Mouse (Mus musculus): Measurements from ENCODE around the gene Car10.

Gene Car10

DNA sequence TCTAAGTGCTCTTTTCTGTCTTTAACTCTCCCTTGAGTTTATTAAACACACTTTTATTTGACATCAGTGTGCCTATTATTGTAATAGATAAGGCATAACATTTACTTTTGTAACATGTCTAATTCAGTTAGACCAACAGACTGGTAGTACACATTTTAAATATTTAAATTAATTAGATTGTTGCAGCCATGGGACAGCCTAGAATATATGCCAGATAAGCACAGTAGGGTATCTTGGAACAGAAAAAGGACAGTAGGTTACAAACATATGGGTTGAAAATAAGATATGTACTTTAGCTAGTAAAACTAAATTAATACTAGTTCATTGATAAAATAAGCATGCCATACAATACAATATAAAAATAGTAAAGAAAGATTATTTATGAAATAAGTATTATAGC is 74.6 kb downstream of the Car10 start:
- DNase-seq (ENCODE audit: low read depth, low spot score), result no peak

DNA sequence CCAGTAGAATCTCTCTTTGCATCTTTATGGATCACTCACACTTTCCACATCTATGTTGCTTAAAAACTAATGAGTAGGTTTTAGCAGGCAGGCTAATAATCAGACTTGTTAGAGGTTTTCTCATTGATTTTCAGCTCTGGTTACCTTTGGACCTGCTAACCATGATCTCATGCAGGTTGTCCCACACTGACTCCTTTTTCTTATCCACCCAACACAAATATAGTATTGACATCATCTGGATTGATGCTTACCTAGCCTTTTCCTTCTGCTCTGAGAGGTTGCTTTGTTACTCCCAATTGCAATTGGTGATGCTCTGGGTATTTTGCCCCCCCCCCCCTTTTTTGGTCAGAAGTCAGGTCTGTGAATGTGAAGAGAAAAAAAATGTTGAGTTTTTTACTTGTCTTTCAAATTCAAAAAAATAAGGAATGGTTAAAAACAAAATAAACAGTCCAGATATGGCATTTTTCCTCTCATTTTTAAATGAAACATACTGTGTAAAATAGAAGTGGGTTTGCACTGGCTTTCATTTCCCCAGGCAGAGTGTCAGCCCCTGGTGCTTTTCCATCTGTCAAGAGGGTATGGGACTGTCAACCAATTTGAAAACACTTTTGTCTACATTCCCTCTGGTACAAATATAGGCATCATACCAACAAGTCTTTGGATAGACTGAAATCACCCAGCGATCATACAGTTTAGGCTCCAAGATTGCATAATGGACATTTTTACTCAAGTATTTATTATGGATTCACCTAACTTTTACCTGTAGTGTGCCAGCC is 75.9 kb downstream of the Car10 start:
- no peak for DNase-seq (ENCODE audit: low read depth, low spot score)

DNA sequence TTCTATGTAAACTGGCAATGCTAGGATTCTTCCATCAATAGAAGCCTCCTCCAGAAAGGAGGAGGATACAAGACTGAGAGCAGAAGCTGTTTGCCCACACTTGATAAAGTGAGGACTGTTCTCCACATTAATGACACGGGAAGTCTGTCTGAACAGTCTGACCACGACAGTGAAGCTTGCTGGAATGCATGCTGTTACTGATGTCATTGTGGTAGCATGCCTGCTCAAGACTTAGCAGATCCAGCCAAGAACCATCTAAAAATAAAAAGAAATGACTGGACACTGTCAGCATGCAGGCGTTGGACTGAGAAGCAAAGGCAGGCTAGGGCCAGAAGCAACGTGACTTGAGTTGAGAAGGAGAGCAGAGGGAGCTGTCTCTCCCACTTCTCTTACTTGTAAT is 87.6 kb downstream of the Car10 start:
- DNase-seq (ENCODE audit: low read depth, low spot score), result no peak

DNA sequence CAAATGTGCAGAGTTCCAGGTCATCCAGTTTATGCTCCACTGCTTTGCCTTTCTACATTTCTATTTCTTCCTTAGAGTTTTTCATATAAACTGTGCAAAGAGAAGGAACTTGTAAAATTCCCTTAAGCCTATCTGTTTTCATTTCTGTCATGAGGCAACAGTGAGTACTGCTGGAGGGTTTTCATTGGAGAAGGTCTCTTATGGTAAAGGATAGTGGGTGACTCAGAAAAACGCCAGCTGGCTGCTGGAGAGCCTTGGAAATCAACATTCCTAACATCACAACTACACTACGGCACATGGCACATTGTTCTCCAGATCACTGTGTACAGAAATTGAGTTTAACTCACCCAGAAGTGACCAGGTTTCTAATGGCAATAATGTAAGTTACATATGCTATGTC is 88.3 kb downstream of the Car10 start:
- DNase-seq (ENCODE audit: low read depth, low spot score), result no peak

DNA sequence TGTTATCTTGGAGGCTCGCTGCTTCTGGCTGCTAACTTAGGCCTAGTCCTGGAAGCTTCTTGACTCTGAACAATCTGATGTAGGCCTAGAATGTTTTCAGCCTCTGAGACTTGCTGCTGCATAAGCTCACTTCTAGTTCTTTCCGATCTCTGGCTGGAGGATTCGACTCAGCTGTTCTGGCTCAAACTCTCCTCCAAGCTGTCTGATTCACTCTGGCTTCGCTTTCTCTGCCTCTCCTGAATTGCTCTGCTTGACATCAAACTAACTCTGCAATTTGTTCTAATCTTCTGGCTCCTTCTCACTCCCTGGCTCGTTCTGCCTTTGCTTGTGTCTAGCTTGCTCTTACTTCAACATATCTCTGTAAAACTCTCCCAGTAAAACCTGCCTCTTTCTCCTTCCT is 90.8 kb downstream of the Car10 start:
- DNase-seq (ENCODE audit: low read depth, low spot score), result no peak

DNA sequence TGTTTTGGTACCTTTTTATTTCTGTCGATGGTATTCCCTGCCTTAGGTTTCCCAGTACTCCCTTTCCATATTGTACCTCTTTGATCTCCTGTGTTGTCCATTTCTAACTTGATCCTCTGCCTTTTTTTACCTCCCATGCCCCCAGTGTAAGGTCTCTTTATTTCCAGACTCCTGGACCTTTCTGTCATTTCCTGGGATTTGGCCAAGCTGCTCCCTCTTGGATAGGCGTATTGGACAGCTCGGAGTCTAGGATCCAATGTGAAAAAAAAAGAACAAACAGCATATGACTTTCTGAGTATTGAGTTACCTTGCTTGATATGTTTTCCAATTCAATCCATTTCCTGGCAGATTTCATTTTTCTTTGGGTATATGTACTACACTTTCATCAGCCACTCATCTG is 102.2 kb downstream of the Car10 start:
- no peak for DNase-seq (ENCODE audit: low read depth, low spot score)

DNA sequence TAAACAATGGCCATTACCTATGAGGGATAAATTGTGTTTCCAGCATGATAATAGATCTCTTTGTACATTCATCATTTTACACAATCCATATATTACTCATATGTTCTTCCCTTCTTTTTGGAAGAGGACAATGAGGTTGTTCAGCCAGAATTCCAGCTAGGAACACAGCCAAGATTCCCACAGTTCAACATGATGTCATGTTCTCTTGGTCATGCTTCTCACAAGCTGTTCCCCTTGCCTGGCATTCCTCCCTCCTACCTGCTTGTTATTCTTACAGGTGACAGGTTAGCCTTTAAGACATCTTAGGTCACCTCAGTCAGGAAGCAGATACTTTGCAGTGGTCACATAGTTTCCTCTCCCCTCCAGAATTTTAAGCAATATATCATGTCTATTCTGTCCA is 119.6 kb downstream of the Car10 start:
- DNase-seq (ENCODE audit: low read depth, low spot score), result no peak

DNA sequence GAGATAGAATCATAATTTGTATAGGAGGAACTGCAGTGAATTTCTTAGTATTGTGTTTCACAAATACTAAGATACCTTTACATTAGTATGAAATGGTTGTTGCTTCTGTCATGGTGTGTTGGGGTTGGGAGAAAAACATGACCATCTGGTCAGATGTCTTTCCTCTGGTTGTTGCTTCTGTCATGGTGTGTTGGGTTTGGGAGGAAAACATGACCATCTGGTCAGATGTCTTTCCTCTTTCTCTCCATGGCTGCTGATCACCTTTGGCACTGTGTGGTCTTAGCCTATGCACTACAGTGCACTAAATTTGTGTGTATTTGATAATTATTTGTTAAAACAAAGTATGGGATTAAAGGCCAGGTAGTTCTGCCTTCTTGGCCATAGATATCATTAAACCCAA is 132.2 kb downstream of the Car10 start:
- no peak for DNase-seq (ENCODE audit: low read depth, low spot score)

DNA sequence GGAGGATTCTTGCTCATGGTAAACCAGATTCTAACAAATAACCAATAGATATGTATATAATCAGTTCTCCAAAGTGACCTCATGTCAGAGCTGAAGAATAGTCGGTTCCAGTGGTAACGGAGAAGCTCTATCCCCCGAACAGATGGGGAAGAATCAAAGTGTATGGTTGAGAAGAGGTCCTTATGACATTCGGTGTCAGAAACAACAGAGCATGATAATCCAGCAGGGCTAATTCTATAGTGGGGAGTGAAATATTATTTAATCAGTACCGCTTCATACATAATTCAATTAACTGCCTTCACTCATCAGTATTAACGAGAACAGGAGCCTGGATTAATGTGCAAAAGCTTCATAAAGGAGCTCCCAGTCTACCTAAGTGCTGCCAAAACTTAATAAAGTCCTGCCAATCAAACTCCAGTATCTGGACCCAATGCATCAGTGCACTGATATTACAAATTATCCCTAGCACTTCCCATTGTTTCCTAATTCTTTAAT is 152.0 kb downstream of the Car10 start:
- no peak for DNase-seq (ENCODE audit: low read depth, low spot score)

DNA sequence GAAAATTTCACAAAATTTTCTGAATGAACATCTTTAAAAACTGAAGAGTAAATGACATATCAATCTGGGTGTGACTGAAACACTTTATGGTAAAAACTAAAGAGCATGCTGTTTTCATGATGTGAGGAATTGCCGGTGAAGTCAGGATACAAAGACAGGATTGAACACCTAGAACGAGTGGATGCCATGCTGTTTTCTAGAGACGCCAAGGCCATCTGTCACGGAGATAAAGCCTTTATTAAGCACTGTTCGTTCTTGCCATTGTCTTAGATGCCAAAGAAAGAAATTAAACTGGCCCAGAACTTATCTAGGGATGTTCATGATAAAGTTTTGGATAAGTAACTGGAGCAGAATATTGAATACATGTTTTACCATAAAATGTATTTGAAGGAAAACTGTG is 153.9 kb downstream of the Car10 start:
- no peak for DNase-seq (ENCODE audit: low read depth, low spot score)

DNA sequence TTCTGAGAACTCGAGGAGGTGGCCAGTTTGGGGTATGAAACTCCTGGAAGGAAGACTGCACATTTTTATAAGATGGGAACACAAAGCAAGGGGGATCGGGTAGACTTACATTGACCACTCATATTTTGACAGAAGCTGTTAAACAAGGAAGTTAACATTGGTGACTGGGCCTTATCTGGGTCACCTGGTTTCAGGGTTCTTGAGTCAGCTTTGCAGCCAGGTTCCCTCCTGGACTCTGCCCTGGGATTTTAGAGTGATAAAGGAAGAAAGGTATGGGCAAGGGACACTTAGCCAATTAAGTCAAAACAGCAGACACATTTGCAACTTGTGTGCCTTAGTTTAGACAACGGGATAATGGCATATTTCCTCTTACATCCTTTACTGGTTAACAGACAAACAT is 166.2 kb downstream of the Car10 start:
- DNase-seq (ENCODE audit: low read depth, low spot score), result no peak

DNA sequence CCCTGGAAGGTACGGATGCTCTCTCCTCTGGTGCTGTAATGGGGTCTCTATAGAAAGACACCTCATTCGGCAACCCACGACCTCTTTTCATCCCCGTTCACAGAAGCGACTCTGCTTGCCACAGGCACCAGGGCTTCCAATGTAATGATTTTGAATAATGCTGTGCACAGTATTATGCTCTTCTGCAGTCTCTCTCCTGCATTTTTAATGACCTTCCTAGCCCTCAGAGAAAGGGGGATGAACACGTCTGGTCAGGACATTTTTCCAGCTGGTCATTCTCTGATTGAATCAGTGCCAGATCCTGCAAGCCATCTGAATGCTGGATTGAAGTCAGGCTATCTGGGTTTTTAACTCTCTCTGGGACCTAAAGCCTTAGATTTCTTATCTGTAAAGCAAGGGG is 174.2 kb downstream of the Car10 start:
- no peak for DNase-seq (ENCODE audit: low read depth, low spot score)

DNA sequence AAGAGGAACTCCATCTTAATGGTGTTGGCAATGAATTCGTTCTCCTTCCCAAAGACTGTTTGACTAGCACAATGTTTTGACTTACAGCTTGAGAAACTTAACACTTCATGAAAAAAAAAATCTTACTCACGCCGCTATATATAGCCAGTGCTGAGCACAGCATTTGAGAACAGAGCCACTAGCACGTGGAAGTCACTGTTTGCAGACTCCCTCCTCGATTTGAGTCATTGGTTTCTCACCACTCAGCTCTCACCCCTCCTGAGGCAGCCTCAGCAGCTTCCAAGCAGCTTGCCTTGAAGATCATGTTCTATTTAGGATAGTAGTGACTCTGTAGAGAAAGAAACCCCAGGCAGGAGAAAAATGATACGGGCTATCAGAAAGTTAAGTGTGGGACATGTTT is 176.1 kb downstream of the Car10 start:
- DNase-seq (ENCODE audit: low read depth, low spot score), result no peak

DNA sequence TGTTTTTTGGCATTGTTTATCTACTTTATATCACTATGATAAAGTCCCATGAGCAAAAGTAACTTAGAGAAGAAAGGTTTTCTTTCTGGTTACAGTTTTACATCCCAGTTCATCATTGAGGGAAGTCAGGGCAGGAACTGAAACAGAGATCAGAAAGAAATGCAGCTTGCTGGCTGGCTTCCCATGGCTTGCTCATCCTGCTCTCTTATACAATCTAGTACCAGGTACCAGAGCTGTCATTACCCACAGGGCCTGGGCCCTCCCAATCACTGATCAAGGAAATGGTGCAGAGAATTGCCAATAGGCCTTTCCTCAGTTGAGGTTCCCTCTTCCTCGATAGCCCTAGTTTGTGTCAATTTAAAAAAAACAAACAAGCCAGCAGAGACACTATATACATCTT is 195.8 kb downstream of the Car10 start:
- DNase-seq (ENCODE audit: low read depth, low spot score), result no peak

DNA sequence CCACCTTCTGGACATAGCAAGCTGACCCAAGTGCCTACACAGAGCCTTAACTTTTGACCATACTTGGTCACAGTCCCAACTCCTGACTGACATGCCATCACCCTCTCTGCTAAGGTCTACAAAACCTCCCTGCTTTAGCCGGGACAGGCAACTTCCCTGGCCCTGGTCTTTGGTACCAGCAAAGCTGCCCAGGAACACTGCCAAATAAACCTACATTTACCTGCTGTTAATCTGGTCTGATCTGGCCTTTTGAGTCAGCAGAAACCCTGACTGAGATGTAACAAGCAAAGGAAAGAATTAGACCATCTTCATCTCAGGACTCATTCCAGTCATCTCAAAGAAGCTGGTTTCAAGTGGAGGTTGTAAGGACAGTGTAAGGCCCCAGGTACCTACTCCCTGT is 212.2 kb downstream of the Car10 start:
- DNase-seq (ENCODE audit: low read depth, low spot score), result no peak

DNA sequence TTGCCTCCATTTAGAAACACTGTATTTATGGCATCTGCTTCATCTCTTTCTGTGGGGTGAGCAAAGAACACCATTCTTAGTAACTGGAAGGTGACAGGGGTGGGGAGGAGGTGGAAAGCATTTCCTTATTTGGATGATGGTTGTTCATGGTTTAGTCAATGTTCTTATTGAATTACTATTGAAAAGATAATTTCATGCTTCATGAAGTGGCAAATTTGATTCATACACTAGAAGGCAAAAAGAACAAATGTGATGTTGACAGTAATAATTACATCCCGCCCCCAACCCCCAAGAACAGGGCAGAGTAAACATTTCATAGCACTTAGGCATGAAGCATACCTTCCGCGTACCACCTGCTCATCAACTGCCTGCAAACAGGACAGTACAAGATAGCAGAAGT is 239.9 kb downstream of the Car10 start:
- DNase-seq (ENCODE audit: low read depth, low spot score), result no peak

DNA sequence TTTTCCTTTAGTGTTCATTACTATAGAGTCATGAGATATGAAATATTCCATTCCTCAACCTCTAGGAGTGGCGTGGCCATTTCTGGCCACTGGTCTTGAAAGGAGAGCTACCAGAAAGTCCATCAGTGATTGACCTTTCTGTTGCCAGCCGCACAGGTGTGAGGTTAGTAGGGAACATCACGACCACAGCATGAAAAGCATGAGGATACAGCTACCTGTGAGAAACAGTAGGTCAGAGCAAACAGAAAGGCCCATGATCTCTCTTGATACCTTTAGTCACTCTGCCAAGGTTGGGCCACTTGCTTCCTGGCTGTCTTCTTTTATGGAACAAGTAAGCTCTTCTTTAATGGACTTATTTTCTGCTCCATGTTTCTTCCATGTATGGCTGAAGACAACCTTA is 246.1 kb downstream of the Car10 start:
- no peak for DNase-seq (ENCODE audit: low read depth, low spot score)

DNA sequence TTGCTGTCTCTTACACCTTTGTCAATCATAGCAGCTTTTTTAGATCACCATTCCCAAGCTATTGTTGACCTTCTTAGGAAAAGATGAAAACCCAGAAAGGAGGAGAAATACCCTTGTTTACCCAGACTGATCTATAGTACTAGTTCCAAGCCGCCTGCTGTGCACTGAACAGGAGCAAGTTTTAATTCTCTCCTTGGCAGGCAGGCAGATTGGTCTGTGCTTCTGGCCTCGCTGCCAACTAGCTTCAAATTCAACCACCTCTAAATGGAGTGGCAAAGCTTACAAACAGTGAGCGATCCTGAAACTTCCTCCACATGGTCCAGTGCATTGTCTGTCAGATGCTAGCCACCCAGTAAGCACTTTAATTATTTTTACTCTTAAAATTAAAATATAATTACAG is 247.0 kb downstream of the Car10 start:
- no peak for DNase-seq (ENCODE audit: low read depth, low spot score)

DNA sequence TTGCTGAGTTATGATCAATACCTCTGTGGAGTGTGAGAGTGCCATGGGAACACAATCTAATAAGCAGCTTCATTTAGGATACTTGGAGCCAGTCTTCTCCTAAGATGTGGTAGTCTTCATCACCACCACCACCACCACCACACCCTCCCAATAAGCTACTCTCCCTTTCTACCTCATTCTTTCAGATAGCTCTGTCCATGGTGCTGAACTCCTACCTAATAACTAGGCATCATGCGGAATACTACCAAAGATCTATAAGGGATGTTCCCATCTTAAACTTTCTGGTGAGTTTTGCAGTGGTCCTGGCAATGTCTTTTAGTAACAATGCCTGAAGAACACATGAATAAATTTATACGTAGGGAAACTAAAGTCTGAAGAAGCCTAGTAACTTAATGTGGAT is 263.7 kb downstream of the Car10 start:
- DNase-seq (ENCODE audit: low read depth, low spot score), result peak; percentile 69

DNA sequence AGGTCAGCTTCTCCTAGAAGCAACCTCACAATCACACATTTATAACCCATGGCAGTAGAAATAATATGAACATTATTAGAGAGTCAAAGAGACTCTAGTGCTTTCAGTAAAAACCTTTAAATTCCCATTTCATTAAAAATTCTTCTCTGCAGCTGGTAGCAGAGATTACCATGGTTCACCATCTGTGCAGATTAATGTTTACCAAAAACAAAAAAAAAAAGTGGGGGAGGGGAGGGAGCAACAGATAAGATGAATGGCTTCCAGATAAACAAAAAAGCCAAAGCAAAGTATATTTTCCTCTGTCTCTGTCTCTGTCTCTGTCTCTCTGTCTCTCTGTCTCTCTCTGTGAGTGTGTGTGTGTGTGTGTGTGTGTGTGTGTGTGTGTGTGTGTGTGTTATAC is 266.3 kb downstream of the Car10 start:
- no peak for DNase-seq (ENCODE audit: low read depth, low spot score)

DNA sequence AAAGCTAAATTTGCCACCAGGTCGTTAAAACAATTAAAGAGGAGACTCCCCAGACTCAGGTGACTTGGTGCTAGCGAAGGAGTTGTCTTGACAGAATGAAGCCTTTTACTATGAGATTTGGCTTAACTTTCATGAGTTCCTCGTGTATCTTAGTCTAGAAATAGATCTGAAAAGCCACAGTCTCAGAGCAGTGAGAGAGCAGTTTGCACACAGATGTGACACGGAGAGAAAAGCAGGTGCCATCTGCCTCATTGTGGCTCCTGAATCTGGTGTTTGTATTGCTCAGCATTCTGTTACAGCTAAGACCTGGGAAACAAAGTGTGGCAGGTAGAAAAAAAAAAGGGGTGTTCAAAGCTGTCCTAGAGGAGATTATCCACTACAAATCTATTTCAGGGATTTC is 269.4 kb downstream of the Car10 start:
- no peak for DNase-seq (ENCODE audit: low read depth, low spot score)

DNA sequence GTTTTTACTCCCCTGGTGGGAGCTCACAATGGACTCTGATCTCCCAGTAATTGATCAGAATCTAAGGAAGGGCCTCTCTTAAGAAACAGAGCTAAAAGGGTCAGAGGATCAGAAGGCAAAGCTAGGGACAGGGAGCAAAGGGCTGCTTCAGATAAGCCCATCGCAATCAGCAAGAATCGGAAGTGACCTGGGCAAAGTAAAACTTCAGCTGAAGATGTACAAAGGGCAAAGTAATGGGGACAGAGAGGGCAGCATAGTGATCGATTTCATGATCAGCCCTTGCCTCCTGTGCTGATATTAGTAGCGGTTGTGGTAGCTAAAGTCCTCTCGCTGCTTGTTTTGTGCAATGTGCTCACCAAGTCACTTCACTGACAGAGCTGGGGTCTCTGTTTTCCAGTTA is 269.9 kb downstream of the Car10 start:
- no peak for DNase-seq (ENCODE audit: low read depth, low spot score)

DNA sequence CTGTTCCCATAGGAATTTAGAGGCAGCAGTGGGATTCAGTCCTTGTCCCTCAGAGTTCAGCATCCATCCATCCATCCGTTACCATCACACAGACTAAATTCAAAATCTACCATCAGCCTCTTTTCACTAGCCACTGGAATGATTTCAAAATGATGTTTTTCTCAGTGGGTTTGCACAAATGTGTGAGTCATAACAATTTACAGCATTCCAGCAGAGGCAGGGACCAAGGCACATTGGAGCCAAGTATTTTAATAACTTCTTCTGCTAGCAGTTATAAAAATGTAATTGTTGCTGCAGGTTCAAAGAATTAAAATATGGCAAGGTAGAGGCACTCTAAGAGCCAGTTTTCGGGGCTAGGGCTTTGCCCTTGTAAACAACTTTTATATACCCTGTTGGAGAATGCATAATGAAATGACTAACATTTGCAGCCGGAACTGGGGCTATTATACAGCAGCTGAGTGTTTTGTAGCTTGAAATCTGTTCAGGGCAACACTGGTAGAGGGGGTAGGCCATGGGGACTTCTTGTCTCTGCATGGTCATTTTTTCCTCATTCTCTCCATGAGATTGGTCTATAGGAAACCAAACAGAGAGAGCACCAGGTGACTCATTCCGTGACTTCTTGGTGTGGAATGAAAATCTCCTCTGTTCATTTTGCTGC is 276.0 kb downstream of the Car10 start:
- no peak for DNase-seq (ENCODE audit: low read depth, low spot score)

DNA sequence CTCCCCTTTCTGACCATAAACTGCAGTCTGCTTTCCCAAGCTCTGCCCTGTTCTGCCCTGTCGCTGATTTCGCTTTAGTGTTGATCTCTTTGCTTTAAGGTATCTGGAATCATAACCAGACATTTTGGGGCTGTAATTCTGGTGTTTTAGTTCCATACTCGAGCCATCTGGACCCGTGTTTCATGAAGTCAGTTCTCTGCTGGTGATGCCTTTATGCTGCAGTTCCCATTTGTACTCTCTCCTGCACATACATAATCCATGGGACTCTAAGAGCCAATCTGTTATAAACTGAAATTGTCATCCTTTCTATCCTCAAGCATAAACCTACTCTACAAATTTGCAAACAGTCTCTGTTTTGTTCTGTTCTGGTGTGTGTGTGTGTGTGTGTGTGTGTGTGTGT is 293.3 kb downstream of the Car10 start:
- no peak for DNase-seq (ENCODE audit: low read depth, low spot score)
